Mouse (Mus musculus) heart, adult 2 months (tissue): Measurements from ENCODE around the gene Nup188.

Experiments
- CTCF ChIP-seq: fragments of 200-600 bp; IDR thresholded peaks from 2 replicates; pipeline ENCODE4 v1.8.1; 2022; ENCODE audit warnings: antibody characterized with exemption, mild to moderate bottlenecking, moderate library complexity
- EP300 ChIP-seq: fragments of 200-500 bp; IDR thresholded peaks from 2 replicates; pipeline ENCODE4 v1.6.1; 2011; ENCODE audit warnings: low read depth, low read length, control low read depth; ENCODE audit not compliant: insufficient read depth
- POLR2A ChIP-seq: fragments of 200-500 bp; IDR thresholded peaks from 2 replicates; pipeline ENCODE4 v1.6.1; 2011; ENCODE audit warnings: mild to moderate bottlenecking, low read depth, low read length, control low read depth; ENCODE audit not compliant: insufficient read depth

GRCm38 (mm10) chr2:30385591-30385990 is 99.4 kb downstream of the Nup188 start:
- no peak for TF ChIP-seq CTCF
- no peak for TF ChIP-seq POLR2A
- TF ChIP-seq EP300: no peak
